14 mouse cellular contexts compared by ENCODE assay signal in the genomic region with DNA sequence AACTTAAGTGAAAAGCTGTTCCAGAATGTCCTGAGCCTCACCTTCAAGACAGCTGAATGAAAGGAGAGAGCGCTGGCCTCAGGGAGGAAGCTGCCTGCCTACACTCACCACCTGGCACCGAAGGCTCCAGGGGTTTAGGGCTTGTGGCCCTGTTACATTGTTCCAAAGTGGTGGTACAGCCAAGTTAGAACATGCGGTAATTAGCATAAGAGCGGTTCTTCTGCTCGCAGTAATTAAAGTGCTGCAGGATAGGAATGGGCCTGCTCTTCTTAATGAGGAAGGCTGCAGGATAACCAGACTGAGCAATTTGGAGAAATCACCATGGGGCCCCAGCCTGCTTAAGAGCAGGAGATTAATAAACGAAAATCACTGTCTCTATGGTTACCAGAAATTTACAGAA.
DNase-seq lines count a peak whose midpoint lies in the region; ATAC-seq and TF ChIP-seq lines count a peak whose summit lies in the region.
"Had no signal": no experiment of that assay in that cellular context is flagged by ENCODE, and none has a peak within 500 bp of the region (broad histone marks: within the 10 kb centered on the region; RNA-seq: fewer than 3 reads in every experiment).

No protein-coding gene starts in this region.

- peaks cover 10% of the 10 kb centered on the region for H3K4me1 ChIP-seq in neural tube, embryonic 15.5 days
- H3K4me1 ChIP-seq in forebrain, embryonic 12.5 days = peaks cover 12% of the 10 kb centered on the region
- H3K4me1 ChIP-seq in midbrain, postnatal 0 days (ENCODE audit: insufficient read depth, low read length) = peaks cover 4% of the 10 kb centered on the region; the same call in 1 of the 2 replicates
- no peaks in the 10 kb centered on the region for H3K4me1 ChIP-seq in kidney, embryonic 14.5 days (ENCODE audit: control insufficient read depth, insufficient read depth, low read length)

- no peak for TF ChIP-seq CTCF in midbrain, postnatal 0 days (IDR thresholded peaks at IDR 0.05)

- no peaks in the 10 kb centered on the region for H3K27me3 ChIP-seq in neural tube, embryonic 15.5 days (replicated peaks)
- no peaks in the 10 kb centered on the region for H3K27me3 ChIP-seq in forebrain, embryonic 12.5 days
- no peaks in the 10 kb centered on the region for H3K27me3 ChIP-seq in midbrain, postnatal 0 days (ENCODE audit: insufficient read depth, low read length)
- no peaks in the 10 kb centered on the region for H3K27me3 ChIP-seq in kidney, embryonic 14.5 days (ENCODE audit: control insufficient read depth, insufficient read depth, low read length)
- H3K27me3 ChIP-seq: limb, embryonic 13.5 days had no signal

- WGBS in neural tube, embryonic 15.5 days = 36% methylated on average over 6 of the region's 6 CpGs
- WGBS in forebrain, embryonic 12.5 days = 21% methylated on average over 6 of the region's 6 CpGs
- WGBS in midbrain, postnatal 0 days = 38% methylated on average over 6 of the region's 6 CpGs
- WGBS in kidney, embryonic 14.5 days = 69% methylated on average over 6 of the region's 6 CpGs

- no peak overlapping the region for H3K4me2 ChIP-seq in neural tube, embryonic 15.5 days
- H3K4me2 ChIP-seq in forebrain, embryonic 12.5 days = no peak overlapping the region
- no peak overlapping the region for H3K4me2 ChIP-seq in midbrain, postnatal 0 days (ENCODE audit: low read depth, low read length, poor library complexity, severe bottlenecking)
- no peak overlapping the region for H3K4me2 ChIP-seq in kidney, embryonic 14.5 days (replicated peaks; ENCODE audit: low read depth, low read length)
- H3K4me2 ChIP-seq: limb, embryonic 13.5 days; lung, embryonic 14.5 days had no signal

- ATAC-seq in neural tube, embryonic 15.5 days (ENCODE audit: low FRiP score) = peak; percentile 14; the same call in 1 of the 2 replicates
- peak; percentile 77; the same call in 1 of the 2 replicates for ATAC-seq in forebrain, embryonic 12.5 days (ENCODE audit: low FRiP score)
- 0 out of 2 replicates have a peak, but pooled peaks have one; percentile 23 for ATAC-seq in midbrain, postnatal 0 days (ENCODE audit: low FRiP score)
- no peak for ATAC-seq in kidney, embryonic 14.5 days (ENCODE audit: low FRiP score, low TSS enrichment)

- H3K4me3 ChIP-seq in neural tube, embryonic 15.5 days (replicated peaks) = no peak overlapping the region
- no peak overlapping the region for H3K4me3 ChIP-seq in forebrain, embryonic 12.5 days (replicated peaks)
- no peak overlapping the region for H3K4me3 ChIP-seq in midbrain, postnatal 0 days (ENCODE audit: low read depth, low read length)
- H3K4me3 ChIP-seq in kidney, embryonic 14.5 days (ENCODE audit: low read length) = no peak overlapping the region
- H3K4me3 ChIP-seq: heart, adult 2 months; limb, embryonic 13.5 days had no signal

- H3K9ac ChIP-seq in neural tube, embryonic 15.5 days (replicated peaks) = no peak overlapping the region
- no peak overlapping the region for H3K9ac ChIP-seq in forebrain, embryonic 12.5 days
- no peak overlapping the region for H3K9ac ChIP-seq in midbrain, postnatal 0 days (replicated peaks; ENCODE audit: low read length, poor library complexity, severe bottlenecking)
- H3K9ac ChIP-seq in kidney, embryonic 14.5 days (ENCODE audit: low read depth, low read length) = no peak overlapping the region
- H3K9ac ChIP-seq: limb, embryonic 13.5 days; lung, embryonic 14.5 days had no signal

- DNase-seq in cerebellum, adult 9-11 months = peak; percentile 40
- DNase-seq in cerebellum, postnatal 4 days (ENCODE audit: low spot score in 2 of 2) = no peak
- DNase-seq in neural tube, embryonic 10.5 days (ENCODE audit: extremely low spot score, low spot score) = no peak
- DNase-seq in midbrain, postnatal 0 days (ENCODE audit: low spot score) = peak; percentile 63
- DNase-seq in kidney, postnatal 25 days = no peak
- DNase-seq: adrenal gland, postnatal 10 days; kidney, postnatal 14 days; lung, embryonic 14.5 days; thymus, postnatal 14 days had no signal

- no peaks in the 10 kb centered on the region for H3K36me3 ChIP-seq in neural tube, embryonic 15.5 days
- H3K36me3 ChIP-seq in forebrain, embryonic 12.5 days (replicated peaks) = no peaks in the 10 kb centered on the region
- no peaks in the 10 kb centered on the region for H3K36me3 ChIP-seq in midbrain, postnatal 0 days (ENCODE audit: insufficient read depth, low read length)
- no peaks in the 10 kb centered on the region for H3K36me3 ChIP-seq in kidney, embryonic 14.5 days (ENCODE audit: control insufficient read depth, insufficient read depth, low read length)
- H3K36me3 ChIP-seq: limb, embryonic 13.5 days had no signal

- no peaks in the 10 kb centered on the region for H3K9me3 ChIP-seq in neural tube, embryonic 15.5 days (replicated peaks)
- H3K9me3 ChIP-seq in forebrain, embryonic 12.5 days = no peaks in the 10 kb centered on the region
- no peaks in the 10 kb centered on the region for H3K9me3 ChIP-seq in midbrain, postnatal 0 days (ENCODE audit: low read length)
- H3K9me3 ChIP-seq in kidney, embryonic 14.5 days (ENCODE audit: control insufficient read depth, low read length) = no peaks in the 10 kb centered on the region
- H3K9me3 ChIP-seq: limb, embryonic 13.5 days had no signal

- H3K27ac ChIP-seq in neural tube, embryonic 15.5 days (replicated peaks) = no peak overlapping the region
- H3K27ac ChIP-seq in forebrain, embryonic 12.5 days = peak overlapping the region; percentile 61; the same call in 1 of the 2 replicates
- no peak overlapping the region for H3K27ac ChIP-seq in midbrain, postnatal 0 days (ENCODE audit: low read depth, low read length)
- no peak overlapping the region for H3K27ac ChIP-seq in kidney, embryonic 14.5 days (ENCODE audit: low read depth, low read length)
- H3K27ac ChIP-seq: heart, adult 2 months; limb, embryonic 13.5 days had no signal

Comparison
In these comparisons a context has a peak if more than half of its experiments do, and no peak if none do; other contexts are left out.
1. DNase-seq: peak in cerebellum, adult 9-11 months (single experiment) and midbrain, postnatal 0 days (single experiment); none in cerebellum, postnatal 4 days (0 of 2), neural tube, embryonic 10.5 days (single experiment) and kidney, postnatal 25 days (0 of 2).